Mouse (Mus musculus): Measurements from ENCODE around the gene Magix.
"Not testable (repeated sequence)": the region's sequence is repeated elsewhere in the genome, so short reads cannot be mapped to it uniquely, and the experiment has no call there.

Magix gene

DNA sequence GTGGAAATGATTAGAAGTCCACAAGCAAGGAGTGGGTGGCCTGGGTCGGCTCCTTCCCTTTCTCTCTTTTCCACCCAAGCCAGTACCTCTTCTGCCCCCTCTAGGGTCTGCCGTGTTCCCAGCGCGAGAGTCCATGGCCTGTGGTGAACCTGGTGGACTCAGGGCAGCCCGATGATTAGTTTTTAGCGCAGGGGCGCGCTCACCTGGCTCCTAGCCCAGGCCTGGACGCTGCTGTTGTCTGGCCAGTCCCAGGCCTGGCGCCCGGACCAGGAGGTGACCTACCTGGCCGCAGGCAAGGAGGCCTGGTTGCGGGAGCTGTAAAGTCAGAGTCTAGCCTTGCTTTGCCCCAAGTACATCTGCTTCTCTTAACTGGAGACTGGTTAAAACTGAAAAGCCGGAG, at the start of gene Magix:
Magix (minus strand) TSS at position 388 of the 400 bp plus-strand sequence.
- peak; percentile 51 for DNase-seq (ENCODE audit: low read depth, low spot score)

GRCm38 (mm10) chrX:7728922-7729265, 47.8 kb upstream of the Magix start:
- DNase-seq (ENCODE audit: low read depth, low spot score): no peak

DNA sequence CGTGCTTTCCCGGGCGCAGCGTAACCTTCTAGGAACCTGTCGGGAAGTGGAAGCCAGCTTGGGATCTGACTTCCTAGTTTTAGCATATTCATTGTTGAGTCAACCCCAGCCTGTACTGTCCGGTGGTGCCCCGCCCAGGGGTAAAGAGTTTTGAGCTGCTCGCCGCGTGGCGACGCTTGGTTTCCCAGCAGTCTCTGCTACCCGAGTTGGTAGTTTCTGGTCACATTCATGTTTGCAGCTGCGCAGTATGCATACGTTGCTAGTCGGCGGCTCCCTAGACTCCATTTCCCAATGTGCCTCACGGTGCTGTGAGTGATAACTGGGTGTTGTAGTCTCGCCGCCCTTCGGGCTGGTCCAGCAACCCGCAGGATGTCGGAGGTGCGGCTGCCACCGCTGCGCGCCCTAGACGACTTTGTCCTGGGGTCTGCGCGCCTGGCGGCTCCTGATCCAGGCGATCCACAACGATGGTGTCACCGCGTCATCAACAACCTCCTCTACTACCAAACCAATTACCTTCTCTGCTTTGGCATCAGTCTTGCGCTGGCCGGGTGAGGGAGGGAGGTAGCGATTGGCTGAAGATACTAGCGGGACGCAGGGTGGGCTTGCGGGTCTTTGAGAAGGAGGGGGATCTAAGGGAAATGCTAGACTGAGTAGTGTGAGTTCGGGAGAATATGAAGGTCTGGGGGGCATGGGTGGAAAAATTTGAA, 47.3 kb upstream of the Magix start, which contains the start of gene Praf2:
Praf2 (plus strand) TSS at position 225 of the 707 bp plus-strand sequence.
- peak; percentile 88 for DNase-seq (ENCODE audit: low read depth, low spot score)

DNA sequence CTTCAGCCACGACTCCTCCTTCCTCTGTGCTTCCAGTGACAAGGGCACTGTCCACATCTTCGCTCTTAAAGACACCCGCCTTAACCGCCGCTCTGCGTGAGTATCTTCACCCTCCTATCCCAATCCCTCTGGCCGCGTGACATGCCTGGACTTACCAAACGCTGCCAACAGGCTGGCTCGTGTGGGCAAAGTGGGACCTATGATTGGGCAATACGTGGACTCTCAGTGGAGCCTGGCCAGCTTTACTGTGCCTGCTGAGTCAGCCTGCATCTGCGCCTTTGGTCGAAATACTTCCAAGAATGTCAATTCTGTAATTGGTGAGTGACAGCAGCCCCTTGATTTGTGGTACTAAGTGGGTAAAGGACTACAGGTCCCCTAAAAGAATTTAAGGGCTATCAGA, 46.1 kb upstream of the Magix start:
- DNase-seq (ENCODE audit: low read depth, low spot score): no peak

DNA sequence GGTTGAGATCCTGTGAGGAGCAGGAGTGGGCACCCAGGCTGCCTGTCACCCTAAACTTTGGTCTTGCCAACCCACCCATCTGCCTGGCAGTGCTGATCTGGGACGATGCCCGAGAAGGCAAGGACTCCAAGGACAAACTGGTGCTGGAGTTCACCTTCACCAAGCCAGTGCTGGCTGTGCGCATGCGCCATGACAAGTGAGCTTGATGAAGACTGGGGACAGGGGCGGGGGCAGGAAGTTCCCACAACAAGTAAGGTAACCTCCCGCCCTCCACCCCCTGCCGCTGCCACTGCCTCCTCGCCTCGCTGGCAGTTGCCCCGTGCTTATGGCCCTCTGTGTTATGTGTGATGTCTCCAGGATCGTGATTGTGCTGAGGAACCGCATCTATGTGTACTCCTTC, 44.8 kb upstream of the Magix start:
- no peak for DNase-seq (ENCODE audit: low read depth, low spot score)

GRCm38 (mm10) chrX:7724135-7724534, 43.1 kb upstream of the Magix start:
- no peak for DNase-seq (ENCODE audit: low read depth, low spot score)

- no peak for DNase-seq (ENCODE audit: low read depth, low spot score)
Observed at GRCm38 (mm10) chrX:7722691-7723090, 41.6 kb upstream of the Magix start.

DNA sequence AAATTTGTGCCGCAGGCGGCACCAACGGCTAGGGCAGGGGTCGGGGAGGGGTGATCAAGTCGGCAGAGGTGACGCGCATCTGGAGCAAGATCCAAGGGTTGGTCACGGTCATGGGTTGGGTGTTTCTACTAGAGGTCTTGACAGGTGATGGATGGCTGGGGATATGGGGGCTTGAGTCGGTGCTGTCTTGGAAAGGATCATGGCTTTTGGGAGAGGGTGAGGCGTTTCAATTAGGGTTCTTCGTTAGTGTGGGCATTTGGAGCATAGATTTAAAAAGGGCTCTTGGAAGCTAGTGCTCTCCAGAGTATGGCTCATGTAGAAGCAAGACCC, 41.2 kb upstream of the Magix start:
- no peak for DNase-seq (ENCODE audit: low read depth, low spot score)

- peak; percentile 59 for DNase-seq (ENCODE audit: low read depth, low spot score)
Observed at GRCm38 (mm10) chrX:7721514-7722281, 40.6 kb upstream of the Magix start, which contains the start of gene Gm45208. Gene Gm45208, plus strand, starts transcription at chrX:7722245.

GRCm38 (mm10) chrX:7716058-7716457, 35.0 kb upstream of the Magix start:
- DNase-seq (ENCODE audit: low read depth, low spot score): not testable (repeated sequence)

DNA sequence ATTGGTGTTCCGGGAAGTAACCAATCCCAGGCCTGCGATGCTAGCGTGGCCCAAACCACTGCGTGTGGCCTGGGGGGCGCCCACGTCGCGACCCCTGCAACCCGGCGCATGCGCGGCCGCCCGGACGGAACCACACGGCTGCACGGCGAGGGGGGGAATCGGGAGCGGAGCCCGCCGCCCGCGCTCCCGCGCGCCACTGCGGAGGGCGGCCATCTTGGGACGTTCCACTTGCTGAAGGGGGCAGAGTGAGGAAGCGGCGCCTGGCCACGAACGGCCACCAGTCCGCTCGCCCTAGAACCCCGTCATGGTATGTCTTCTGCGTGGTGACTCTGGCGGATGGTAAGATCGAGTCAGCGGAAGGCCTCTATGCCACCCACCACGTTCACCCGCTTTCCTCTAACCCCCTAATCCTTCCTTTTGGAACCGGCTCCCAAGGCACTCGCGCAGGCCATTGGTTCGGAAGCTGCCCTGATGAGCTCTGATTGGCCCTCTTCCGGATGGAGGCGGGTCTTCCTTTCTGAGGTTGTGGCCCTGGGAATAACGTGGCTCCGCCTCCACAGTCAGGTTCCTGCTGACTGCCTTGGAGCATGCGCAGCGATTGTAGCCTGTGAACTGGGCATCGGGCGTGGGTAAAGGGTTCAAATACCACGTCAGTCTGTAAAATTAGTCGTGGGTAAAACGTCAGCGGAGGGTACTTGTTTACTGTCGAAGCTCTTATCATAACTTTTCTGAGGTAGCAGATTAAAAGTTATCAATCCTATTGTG, 33.3 kb upstream of the Magix start, which contains the start of gene Wdr45:
Wdr45 (plus strand) TSS at position 199 of the 765 bp plus-strand sequence.
- DNase-seq (ENCODE audit: low read depth, low spot score): peak; percentile 97

- not testable (repeated sequence) for DNase-seq (ENCODE audit: low read depth, low spot score)
Observed at GRCm38 (mm10) chrX:7713764-7714134, 32.7 kb upstream of the Magix start.

DNA sequence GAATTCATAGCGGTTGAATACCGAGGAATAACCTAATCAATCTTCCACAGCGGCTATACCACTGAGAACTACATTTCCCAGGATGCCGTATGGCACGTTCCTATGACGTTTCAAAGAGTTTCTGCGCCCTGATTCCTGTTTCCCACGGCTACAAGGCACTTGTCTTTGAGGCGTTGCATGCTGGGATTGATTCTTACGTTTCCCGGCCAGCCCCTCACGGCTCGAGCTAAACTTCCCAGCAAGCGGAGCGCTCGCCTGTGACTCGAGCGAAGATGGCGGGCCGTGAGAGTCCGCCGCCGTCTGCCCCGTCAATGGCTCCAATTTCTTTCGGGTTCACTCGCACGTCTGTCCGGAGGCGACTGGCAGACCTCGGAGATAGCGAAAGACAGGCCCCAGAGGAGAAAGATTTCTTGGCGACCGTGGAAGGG, 15.9 kb upstream of the Magix start, which contains the start of gene Gpkow:
Gpkow (plus strand) TSS at position 178 of the 428 bp plus-strand sequence.
- peak; percentile 89 for DNase-seq (ENCODE audit: low read depth, low spot score)

DNA sequence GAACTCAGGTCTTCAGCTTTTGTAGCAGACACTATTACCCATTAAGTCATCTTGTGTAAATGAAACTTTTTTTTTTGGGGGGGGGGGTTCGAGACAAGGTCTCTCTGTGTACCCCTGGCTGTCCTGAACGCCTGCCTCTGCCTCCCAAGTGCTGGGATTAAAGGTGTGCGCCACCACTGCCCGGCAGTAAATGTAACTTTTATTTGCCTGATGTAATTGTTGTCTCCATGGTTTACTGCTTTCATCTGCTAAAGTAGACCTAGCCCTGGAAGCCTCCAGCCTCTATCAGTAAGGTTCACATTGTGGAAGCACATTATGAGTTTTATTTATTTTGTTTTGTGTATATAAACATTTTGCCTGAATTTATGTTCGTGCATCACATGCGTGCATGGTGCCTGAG, 15.5 kb upstream of the Magix start:
- no peak for DNase-seq (ENCODE audit: low read depth, low spot score)

DNA sequence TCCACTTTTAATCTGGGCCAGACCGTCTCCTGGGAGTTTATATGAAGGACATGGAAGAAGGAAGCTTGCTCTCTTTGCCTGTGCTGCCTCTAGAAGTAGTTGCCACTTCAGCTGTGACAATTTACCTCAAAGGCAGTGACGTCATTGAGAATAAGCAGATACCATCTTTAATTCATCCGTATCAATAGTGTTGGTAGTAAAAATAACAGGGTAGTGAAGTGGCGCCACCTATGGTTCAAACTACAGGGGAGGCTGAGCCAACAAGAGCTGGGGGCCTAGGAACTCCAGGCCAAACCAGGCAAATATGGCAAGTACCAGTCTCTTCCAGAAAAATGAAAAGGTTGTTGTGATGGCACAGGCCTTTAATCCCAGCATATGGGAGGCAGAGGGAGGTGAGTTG, 11.8 kb upstream of the Magix start:
- no peak for DNase-seq (ENCODE audit: low read depth, low spot score)

DNA sequence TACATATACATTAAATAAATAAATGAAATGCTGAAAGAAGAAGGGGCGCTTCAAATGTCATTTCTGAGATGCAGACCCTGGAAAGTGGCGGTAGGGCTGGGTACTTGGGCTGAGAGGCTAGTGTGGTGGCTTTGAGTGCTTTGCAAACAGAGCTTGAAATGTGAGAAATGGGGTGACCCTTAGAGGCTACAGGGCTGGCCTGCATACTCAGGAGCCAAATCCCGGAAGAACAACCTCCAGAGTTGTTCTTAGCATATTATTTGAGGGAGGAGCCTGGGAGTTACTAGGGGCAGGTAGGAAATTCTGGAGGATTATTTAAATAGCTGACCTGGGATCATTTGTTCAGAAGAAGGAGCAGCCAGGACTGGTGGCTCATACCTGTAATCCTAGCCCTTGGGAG, 9.4 kb upstream of the Magix start:
- no peak for DNase-seq (ENCODE audit: low read depth, low spot score)

GRCm38 (mm10) chrX:7688321-7688720, 7.3 kb upstream of the Magix start:
- no peak for DNase-seq (ENCODE audit: low read depth, low spot score)

- DNase-seq (ENCODE audit: low read depth, low spot score): no peak
Observed at GRCm38 (mm10) chrX:7680057-7680412, 1.0 kb downstream of the Magix start.

DNA sequence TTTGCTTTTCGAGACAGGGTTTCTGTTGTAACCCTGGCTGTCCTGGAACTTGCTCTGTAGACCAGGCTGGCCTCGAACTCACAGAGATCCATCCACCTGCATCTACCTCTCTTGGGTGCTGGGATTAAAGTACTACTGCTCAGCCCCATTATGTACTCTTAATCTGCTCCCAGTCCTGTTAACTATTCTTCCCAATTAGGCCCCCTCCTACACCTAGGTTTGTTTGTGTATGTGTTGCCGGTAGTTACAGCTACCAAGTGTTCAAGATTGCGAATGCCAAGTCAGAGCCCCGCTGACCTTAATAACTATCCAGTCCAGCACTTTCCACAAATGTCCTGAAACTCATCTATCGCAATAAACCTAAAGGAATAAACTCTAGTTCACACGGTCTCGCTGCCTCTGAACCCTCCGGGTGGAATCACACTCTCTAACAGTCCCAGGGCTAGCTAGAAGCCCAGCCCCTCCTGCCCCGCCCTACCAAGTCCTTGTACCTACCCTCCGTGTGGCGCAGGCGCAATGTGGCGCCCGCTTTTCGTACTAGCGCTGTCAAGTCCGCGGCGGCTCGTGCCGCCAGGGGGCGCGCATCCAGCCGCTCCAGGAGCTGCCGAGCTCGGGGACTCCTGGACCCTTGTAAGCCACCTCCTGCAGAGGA, 1.5 kb downstream of the Magix start:
- peak; percentile 94 for DNase-seq (ENCODE audit: low read depth, low spot score)

DNA sequence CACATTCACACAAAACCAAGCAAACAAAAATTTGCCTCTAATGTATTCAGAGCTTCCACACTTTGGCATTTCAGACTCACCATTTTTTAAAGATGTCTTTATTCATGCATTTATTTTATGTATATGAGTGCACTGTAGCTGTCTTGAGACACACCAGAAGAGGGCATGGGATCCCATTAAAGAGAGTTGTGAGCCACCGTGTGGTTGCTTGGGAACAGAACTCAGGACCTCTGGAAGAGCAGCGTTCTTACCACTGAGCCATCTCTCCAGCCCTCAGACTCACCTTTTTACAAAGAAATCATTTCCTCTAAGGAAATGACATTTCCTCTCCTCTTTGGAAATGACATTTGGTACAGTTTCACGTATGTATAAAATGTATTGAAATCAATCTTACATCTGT, 2.1 kb downstream of the Magix start:
- no peak for DNase-seq (ENCODE audit: low read depth, low spot score)

DNA sequence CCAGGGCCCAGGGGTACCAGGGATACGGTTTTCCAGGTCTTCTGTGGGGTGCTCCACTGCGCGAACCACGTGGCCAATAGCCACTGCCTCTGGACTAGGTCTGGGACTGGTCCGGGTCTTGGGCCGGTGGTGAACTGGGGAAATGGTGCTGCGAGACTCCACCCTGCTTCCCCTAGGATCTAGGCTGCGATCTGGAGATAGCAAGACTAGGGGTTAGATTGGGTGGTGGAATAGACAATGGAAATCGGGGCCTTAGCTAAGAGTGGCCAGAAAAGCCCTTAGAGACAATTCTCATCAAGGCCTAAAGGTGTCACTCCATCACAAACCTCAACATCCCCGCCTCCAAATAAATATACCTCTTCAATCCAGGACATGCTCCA, 6.1 kb downstream of the Magix start:
- DNase-seq (ENCODE audit: low read depth, low spot score): no peak

Data from skeletal muscle tissue, adult 2 months (tissue).